Mouse (Mus musculus) lung, adult 2 months (tissue): ENCODE data around the gene Bcl2a1d.
"Not testable (repeated sequence)": the region's sequence is repeated elsewhere in the genome, so short reads cannot be mapped to it uniquely, and the experiment has no call there.

Source experiments
- CTCF ChIP-seq: fragments of 200-500 bp; IDR thresholded peaks from 2 replicates; pipeline ENCODE4 v1.5.1; 2011; ENCODE audit warnings: mild to moderate bottlenecking, low read length, control low read depth; ENCODE audit not compliant: insufficient read depth
- POLR2A ChIP-seq: fragments of 200-500 bp; IDR thresholded peaks from 2 replicates; pipeline ENCODE4 v1.6.1; 2011; ENCODE audit warnings: low read depth, mild to moderate bottlenecking, control low read depth, low read length, borderline replicate concordance; ENCODE audit errors: extremely low read depth

- not testable (repeated sequence) for TF ChIP-seq POLR2A, CTCF
Measured at GRCm38 (mm10) chr9:88714515-88714914, 17.2 kb downstream of the Bcl2a1d start.
